7 mouse cellular contexts compared by ENCODE assay signal in the genomic region with DNA sequence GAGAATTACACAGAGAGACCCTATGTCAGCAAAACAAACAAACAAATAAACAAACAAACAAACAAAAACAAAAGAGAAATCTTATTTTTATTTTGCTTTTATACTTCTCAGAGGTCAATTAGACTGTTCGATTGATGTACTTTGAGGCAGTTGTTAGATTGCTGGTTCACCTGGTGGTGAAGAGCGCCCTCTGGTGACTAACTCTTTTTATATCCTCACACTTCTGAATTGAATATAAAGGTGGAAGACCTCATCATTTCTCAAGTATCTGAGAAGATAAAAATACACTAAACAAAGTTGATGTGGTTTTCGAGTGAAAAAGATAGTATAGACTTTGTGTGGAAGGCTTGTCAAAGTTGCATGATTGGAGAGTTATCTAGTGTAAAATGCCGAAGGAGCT. TPM values are rescaled to one million over a fixed set of nuclear protein-coding genes. Genes with fewer than 3 reads are reported as not detected.
DNase-seq lines count a peak whose midpoint lies in the region; ATAC-seq and TF ChIP-seq lines count a peak whose summit lies in the region.

No protein-coding gene starts in this region.

- no peak for ATAC-seq in lung, postnatal 0 days

- peak; percentile 81 for TF ChIP-seq CTCF in E14TG2a.4 (conservative IDR thresholded peaks at IDR 0.05; ENCODE audit: low read length)
- TF ChIP-seq CTCF in lung, postnatal 0 days (IDR thresholded peaks at IDR 0.05) = peak; percentile 82

- no peak overlapping the region for H3K9ac ChIP-seq in lung, postnatal 0 days (replicated peaks; ENCODE audit: low read depth)

- H3K4me2 ChIP-seq in lung, postnatal 0 days (replicated peaks; ENCODE audit: low read depth, low read length) = no peak overlapping the region

- TF ChIP-seq EP300 in lung, postnatal 0 days (IDR thresholded peaks at IDR 0.05) = no peak

- 24% methylated on average over 4 of the region's 4 CpGs for WGBS in lung, postnatal 0 days

- peak; percentile 64 for DNase-seq in layer of hippocampus, adult 11-12 months (ENCODE audit: low spot score)
- DNase-seq in layer of hippocampus, adult 8-10 months (ENCODE audit: low spot score in 2 of 2) = no peak
- DNase-seq in B cell, adult 2 months = peak; percentile 68 to 73
- DNase-seq in cerebellum, postnatal 36 days = peak; percentile 29 to 51
- peak; percentile 54 for DNase-seq in lung, postnatal 0 days (ENCODE audit: low spot score)
- no peak for DNase-seq in urinary bladder, adult 2 months (ENCODE audit: low spot score)

- H3K36me3 ChIP-seq in E14TG2a.4 (ENCODE audit: insufficient read depth, low read length) = no peaks in the 10 kb centered on the region
- no peaks in the 10 kb centered on the region for H3K36me3 ChIP-seq in lung, postnatal 0 days (ENCODE audit: insufficient read depth, low read length)

- H3K9me3 ChIP-seq in E14TG2a.4 (ENCODE audit: low read length) = no peaks in the 10 kb centered on the region
- H3K9me3 ChIP-seq in lung, postnatal 0 days (ENCODE audit: low read length) = no peaks in the 10 kb centered on the region

- H3K4me3 ChIP-seq in E14TG2a.4 (replicated peaks; ENCODE audit: low read length) = no peak overlapping the region
- no peak overlapping the region for H3K4me3 ChIP-seq in lung, postnatal 0 days (ENCODE audit: low read depth, low read length)

- H3K27me3 ChIP-seq in E14TG2a.4 (ENCODE audit: insufficient read depth, low read length) = peaks cover 9% of the 10 kb centered on the region
- no peaks in the 10 kb centered on the region for H3K27me3 ChIP-seq in lung, postnatal 0 days (replicated peaks; ENCODE audit: insufficient read depth, low read length)

- H3K4me1 ChIP-seq in E14TG2a.4 (replicated peaks; ENCODE audit: low read depth, low read length) = peaks cover 31% of the 10 kb centered on the region
- H3K4me1 ChIP-seq in lung, postnatal 0 days (ENCODE audit: insufficient read depth, low read depth, low read length) = no peaks in the 10 kb centered on the region

- no peak overlapping the region for H3K27ac ChIP-seq in lung, postnatal 0 days (ENCODE audit: low read length)

RNA-seq across cellular contexts. Expression of a gene that starts 13.5 kb away (rescaled TPM):
- 10 to 100 TPM; 47.4 to 51.6 (median 48.0) TPM for total RNA-seq in layer of hippocampus, adult 8-10 months (2022)
- polyA plus RNA-seq in lung, postnatal 0 days (2015; fragmentation: Nextera tagmentation; extraction: Ambion mirVana) = 11.3 and 11.9 TPM in 2 replicates
- polyA plus RNA-seq in urinary bladder, adult 2 months (2012; rRNA removed) = 16.4 and 17.1 TPM in 2 replicates

Comparison
In these comparisons a context has a peak if more than half of its experiments do, and no peak if none do; other contexts are left out.
1. DNase-seq: peak in layer of hippocampus, adult 11-12 months (single experiment), B cell, adult 2 months (2 of 2), cerebellum, postnatal 36 days (2 of 2) and lung, postnatal 0 days (single experiment); none in layer of hippocampus, adult 8-10 months (0 of 2) and urinary bladder, adult 2 months (single experiment).